Mouse (Mus musculus): ENCODE measurements around the gene Ulk1.
A peak's percentile ranks its signal among the peaks of the same experiment; 100 is the strongest.
"Not testable (repeated sequence)": the region's sequence is repeated elsewhere in the genome, so short reads cannot be mapped to it uniquely, and the experiment has no call there.

The Ulk1 gene

DNA sequence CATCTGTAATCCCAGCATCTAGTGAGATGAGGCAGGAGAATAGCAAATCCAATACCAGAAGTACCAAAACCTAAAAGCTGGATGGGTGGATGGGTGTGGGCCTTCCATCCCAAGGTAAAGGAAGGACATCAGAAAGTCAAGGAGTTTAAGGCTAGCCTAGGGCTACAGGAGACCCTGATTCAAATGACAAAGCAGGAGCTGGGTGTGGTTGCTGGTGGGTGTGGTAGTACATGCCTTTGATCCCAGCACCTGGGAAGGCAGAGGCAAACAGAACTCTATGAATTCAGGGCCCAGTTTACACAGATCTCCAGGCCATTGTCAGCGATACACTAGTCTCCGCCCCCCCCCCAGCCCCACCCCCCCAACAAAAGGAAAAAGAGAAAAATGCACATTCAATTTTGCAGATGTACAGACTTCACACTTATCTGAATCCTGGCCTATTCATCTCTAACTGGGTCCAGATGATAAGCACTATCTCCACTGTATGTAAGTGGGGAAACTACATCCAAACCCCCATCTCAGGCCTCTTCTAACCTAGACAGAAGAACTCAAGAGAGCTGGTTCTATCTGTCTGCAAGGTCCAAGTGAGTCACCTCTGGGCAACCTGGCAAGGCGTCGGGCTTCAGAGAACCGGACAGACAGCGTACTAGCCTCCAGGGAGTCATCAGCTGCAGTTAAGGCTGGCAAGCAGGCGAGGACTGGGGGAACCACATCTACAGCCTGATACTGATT lies 5.7 kb downstream of the Ulk1 start:
- no peak for DNase-seq (ENCODE audit: low spot score in 2 of 2)

DNA sequence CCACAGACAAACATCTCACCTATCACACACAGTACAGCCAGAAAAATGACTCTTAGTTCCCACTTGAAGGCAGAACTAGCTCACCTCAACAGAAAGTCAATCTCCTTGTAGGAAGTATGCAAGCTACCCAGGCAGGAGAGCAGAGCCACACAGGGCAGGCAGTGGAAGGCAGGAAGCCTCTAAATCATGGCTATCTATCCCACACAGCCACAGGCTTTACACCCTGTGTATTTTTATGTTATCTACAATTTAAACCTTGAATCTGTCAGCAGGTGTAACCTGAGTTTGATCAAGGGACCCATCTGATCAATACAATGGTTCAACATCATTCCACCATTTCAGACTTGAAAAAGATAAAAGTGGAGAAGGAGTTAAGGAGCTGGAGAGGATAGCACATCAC lies 7.1 kb downstream of the Ulk1 start:
- DNase-seq (ENCODE audit: low spot score in 2 of 2), result no peak

DNA sequence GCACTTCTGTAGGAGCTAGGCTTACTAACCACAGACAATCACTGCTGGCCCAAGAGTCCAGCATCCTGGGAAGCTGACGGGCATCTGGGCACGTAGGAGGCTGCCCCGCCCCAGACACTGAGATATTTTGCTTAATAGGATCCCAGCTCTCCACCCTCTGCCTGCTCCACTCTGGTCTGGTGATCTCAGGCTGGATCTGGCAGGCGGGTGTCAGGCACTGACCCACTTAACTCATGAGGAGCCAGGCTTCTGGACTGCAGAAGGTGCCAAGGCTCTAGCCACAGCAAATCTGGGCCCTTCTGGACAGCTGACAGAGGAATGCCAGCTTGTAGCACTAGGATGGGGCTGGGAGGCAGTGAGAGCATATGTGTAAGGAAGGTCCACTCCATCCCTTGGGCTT lies 7.7 kb downstream of the Ulk1 start:
- no peak for DNase-seq (ENCODE audit: low spot score in 2 of 2)

DNA sequence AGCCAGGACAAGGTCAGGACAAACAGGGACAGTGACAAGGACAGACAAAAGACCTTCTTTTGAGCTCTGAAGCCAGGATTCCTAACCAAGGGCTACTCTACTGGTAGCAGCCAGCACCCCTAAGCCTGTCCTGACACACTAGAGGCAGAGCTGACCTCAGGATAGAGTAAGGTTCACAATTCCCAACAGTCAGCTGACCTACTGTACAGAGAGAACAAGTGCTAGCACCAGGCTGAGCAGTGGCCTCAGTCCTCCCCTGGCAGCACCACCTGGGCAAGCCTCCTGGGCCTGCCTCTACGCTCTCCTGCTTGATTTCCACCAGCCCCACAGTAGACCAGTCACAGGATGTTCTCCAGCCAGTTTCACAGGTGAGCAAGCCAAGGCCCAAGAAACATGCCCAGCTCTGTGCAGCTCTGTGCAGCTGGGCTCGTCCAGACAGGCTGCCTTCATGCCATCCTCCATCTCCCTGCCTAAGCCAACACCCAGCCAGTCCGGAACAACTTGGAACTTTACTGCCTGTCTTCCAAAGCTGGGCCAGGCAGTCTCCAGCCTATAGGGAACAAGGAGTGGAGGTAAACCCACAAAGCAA lies 8.8 kb downstream of the Ulk1 start:
- no peak for DNase-seq (ENCODE audit: low spot score in 2 of 2)

DNA sequence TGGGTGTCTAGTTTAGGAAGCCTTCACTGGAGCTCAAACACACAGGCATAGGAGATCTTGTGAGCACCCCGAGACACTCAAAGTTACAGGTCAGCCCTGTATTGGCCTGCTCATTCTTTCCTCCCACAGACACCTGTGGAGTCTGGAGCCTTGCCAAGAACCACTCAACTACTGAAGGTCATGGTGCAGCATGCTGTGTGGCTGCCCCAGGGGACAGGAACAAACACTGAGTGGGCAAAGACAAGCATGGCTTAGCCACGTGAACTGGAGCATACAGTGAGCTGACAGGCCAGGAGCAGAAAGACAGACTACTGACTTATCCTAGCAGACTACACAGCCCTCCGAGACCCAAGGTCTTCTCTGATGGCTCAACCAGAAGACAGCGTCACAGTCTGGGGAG lies 12.2 kb downstream of the Ulk1 start:
- DNase-seq (ENCODE audit: low spot score in 2 of 2), result no peak

DNA sequence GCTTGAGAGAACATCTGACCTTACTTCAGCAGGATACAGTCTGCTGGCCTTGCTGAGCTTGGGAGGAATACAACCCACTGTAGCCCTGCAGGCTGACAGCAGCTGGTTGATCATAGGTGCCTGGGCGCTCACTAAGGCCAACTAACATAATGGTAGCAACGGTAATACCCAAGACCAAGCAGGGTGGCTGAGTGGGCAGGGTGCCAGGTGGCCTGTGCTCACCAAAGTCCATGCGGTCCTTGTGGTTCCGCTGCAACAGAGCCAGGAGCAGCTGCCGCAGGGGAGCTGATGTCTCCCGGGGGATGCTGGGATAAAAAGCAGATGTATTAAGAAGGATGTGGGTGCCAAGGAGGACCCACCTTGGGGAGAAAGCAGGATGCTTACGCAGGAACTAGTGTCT lies 15.5 kb downstream of the Ulk1 start:
- no peak for DNase-seq (ENCODE audit: low spot score in 2 of 2)

DNA sequence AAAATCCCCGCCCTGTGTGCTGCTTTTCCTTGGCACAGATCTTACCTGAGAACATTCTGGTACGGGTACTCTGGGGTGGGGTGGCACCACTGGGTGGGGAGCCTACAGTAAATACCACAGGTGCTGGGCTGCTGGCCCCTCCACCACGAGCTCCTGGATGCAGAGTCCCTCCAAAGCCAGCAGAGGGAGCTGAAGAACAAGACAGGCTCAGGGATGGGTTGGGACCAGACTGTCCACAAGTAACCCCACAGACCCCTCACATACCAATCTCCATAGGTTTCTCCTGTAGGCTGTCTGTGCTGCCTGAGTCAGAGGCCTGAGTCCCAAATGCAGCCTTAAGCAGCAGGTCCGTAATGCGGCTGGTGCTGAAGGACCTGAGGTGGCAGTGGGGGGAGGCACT lies 21.2 kb downstream of the Ulk1 start:
- peak; percentile 26 to 54 for DNase-seq (ENCODE audit: low spot score in 2 of 2)

DNA sequence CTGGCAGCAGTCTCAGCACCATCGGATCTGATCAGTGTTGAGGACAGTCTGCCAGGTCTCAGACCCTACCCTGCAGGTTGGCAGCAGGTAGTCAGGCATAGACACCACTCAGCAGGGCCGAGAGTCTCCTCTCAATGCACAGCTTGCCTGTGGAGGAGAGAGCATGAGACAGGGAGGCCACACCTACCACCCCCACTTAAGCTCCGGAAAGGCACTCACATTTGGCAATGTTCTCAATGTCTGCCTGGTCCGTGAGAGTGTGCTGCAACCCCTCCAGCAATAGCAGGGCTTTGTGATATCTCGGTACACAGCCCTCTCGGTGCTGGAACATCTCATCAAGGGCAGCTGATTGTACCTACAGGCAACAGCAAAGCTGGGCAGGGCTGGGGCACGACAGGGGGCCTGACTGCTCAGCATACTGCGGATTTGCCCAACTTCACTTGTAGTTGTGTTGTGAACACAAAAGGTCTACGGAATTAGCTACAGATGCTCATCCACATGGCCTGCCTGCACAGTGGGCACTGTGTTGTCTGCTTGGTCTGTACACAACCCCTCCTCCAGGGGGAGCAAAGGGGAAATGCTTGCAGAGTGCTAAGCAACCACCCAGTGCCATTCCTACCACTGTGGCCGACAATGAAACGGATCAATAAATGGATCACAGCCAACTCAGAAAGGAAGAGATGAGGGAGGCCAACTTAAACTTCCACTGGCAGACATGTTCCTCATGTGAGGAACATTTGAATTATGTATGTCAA lies 23.6 kb downstream of the Ulk1 start:
- DNase-seq (ENCODE audit: low spot score in 2 of 2), result no peak

DNA sequence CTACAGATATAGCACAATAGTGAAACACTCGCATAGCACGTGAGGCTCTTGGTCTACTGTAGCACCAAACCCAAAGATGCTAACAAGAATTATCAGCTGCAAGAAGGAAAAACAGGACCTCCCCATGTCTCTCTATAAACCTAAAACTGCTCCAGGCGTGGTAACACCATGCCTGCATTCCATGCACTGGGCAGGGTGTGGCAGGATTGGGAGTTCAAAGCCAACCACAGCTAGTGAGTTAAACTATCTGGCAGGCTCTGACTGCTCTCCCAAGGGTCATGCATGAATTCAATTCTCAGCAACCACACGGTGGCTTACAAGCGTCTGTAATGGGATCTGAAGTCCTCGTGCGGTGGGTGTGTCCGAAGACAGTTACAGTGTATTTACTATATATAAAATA lies 26.7 kb downstream of the Ulk1 start:
- DNase-seq (ENCODE audit: low spot score in 2 of 2), result no peak

DNA sequence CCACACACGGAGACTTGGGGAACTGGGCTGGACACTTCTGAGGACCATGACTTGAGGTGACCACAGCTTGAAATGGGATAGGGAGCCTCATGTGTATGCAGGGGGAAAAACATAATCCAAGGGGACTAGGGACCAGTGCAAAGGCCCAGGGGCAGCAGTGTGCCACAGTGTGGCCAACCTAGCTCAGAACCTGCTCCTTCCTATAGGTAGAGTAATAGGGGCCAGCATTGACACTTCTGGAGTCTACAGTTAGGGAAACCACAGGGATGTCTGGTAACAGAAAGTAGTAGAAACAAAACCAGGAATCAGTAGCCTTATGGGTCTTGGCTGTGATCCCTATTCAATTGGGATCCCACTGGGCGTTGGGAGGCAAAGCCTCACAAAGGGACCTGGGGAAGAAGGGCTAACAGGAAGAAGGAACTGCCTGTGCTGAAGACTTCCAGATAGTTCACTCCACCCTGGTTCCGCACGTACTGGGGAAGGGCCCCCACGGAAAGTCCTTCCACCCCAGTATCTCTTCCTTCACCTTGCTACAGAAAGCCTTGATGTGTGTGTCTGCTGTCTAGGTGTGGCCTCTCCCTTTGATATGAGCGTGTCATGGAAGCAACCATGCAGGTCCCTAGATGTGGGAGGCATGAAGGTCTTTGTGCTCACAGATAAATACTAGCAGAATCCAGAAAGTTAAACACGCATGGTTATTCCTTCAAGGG lies 28.2 kb downstream of the Ulk1 start:
- DNase-seq (ENCODE audit: low spot score in 2 of 2), result no peak

DNA sequence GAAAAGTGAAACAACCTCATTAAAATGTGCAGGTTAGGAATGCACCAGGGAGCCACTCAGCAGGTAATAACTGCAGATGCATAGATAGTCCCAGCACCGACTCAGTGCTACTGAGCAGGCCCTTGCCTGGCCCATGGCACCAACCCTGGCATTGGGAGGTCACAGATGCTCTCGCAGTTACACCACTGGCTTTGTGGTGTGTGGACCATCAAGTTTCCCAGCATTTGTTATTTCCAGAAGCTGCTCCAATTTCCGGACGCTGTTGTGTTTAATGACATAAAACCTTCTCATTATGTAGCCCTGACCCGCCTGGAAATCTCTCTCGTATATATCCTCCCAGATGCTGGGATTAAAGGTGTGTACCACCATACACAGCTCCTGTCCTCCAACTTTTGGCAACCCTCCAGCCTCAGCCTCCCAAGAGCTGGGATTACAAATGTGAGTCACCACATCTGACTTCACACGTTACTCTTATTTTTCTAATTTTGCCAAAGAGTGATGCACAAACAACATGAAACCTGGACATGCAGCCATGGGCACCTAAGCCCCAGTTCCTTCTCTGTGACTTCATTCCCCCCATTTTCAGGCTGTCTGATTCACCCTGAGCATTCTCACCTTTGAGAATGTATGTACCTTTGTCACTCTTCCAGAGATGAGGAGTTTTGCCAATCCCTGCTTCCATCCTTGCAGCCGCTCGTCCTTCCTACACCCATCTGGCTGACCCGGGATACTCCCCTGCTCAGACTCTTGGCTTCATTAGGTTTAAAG lies 29.0 kb downstream of the Ulk1 start:
- no peak for DNase-seq (ENCODE audit: low spot score in 2 of 2)

DNA sequence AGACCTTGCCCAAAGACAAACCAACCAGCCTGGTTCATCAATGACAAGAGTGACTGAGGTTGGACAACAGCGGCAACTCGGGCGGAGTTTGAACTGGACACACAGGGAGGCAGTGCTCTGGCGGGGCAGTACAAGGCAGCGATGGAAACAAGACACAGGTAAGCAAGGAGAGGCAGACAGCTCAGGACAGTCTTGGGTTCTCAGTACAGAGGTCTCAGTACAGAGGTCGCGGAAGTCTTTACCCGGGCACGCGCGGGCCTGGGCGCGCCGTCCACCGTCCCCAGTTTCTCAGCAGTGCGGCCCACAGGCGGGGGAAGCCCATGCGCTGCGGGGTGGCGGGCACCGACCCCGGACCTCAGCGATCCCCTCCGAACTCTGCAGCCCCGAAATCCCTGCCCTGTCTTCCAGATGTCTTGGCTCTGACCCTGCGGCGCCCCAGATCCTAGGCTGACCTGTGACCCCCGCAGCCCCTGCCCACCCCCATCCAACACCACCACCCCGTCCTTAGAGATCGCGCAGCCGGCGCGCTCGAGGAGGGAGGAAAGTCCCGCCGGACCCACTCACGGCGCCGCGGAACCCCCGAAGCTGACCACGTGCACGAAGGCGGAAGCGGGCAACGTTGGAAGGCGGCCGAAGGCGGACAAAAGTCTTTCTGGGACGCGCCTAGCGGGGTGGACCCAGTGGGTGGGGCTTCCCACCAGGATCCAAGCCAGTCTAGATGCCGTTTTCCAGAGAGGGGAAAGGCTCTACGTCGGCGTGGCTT lies 29.7 kb downstream of the Ulk1 start, which contains the start of gene Pus1:
Gene Pus1, minus strand, starts transcription at position 662 of the 763 bp plus-strand sequence.
- peak; percentile 87 to 89 for DNase-seq (ENCODE audit: low spot score in 2 of 2)

DNA sequence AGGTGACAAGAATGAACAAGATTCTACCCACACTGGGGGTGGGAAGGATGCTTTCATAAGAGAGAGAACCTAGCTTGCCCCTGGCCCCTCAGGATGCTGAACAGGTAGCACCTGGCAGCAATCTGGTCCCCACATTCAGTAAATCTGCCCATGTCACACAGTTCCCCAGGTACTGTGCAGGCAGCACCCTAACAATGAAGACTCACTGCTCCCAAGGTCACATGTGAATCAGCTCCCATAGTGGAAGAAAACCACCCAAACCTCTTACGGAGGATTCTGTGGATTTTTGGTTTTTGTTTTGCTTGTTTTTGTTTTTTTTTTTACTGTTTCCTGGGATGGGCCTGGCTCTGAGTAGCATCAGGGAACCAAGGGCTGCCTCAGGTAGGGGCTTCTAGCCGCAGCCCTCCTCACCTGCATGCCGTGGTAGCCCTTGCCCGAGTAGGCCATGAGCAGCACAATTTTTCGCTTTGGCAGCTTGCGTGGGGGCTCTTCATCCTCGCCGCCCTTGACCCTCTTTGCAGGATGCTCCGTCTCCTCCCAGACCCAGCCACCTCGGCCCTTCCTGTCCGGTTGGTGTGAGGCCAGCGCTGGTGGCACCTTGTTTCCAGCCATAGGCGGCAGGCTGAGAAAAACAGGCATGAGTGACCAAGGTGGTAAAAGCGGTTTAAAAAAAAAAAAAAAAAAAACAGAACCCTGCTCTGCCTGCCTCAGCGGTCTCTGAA lies 30.5 kb downstream of the Ulk1 start:
- DNase-seq (ENCODE audit: low spot score in 2 of 2), result peak in 1 of 2 experiments; percentile 35

DNA sequence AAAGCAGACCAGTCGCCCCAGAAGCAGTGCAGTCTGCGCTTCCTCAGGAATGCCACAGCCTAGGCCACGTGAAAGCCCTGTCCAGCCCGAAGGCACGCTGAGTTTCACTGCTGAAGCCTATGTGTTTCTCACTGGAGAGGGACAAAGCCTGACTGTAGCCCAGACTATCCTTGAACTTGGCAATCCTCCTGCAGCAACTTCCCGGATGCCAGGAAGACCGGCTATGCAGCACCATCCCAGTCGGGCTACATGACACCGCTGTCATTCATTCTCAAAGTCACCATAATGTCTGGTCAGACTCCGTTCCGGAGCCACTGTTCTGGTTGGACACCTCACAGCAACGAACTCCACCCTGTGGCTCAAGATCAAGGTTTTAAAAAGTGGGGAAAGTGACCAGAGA lies 31.6 kb downstream of the Ulk1 start:
- no peak for DNase-seq (ENCODE audit: low spot score in 2 of 2)

DNA sequence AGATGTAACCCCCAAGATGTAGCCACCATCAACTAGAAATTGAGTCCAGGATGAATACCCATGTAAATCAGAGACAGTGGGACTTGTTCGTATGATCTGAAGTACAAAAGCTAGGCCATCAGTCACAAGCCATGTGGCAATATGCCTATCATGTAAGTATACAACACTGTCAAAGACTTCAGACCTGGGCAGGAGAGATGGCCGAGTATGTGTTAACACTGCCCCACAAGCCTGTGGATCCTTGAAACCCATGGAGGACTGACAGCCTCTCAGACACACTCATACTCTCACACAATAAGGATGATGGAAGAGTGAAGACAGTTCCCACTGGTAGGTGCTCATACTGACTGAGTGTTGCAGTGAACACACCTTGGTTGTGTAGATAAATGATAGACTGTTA lies 33.8 kb downstream of the Ulk1 start:
- DNase-seq (ENCODE audit: low spot score in 2 of 2), result no peak

DNA sequence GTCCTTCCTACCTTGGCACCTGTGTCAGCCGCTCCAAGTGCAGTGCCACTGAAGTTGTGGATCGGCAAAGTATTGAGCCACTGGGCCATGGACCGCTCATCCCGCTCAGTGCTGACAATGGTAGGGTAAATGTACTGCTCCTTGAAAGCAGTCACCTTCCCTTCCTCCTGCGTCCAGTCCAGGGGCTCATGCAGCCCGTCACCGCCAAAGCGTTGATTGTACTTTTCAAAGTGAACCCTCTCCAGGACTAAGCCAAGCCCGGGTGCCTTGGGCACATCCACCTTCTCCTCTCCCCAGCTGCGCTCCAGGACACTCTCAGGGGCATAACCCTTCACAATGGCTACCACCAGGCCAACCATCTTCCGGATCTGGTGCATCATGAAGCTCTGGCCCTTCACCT lies 35.4 kb downstream of the Ulk1 start:
- no peak for DNase-seq (ENCODE audit: low spot score in 2 of 2)

DNA sequence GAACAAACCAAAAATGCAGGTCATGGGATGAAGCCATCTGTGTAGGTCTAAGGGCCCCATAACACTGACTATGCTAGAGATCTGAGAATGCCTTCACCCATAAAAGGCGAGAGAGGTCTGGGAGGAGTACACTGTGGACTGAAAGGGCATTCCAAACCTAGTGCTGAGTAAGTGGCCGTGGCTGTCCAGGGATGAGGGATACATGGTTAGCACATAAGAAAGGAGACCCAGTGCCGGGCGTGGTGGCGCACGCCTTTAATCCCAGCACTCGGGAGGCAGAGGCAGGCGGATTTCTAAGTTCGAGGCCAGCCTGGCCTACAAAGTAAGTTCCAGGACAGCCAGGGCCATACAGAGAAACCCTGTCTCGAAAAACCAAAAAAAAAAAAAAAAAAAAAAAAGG lies 37.0 kb downstream of the Ulk1 start:
- not testable (repeated sequence) for DNase-seq (ENCODE audit: low spot score in 2 of 2)

DNA sequence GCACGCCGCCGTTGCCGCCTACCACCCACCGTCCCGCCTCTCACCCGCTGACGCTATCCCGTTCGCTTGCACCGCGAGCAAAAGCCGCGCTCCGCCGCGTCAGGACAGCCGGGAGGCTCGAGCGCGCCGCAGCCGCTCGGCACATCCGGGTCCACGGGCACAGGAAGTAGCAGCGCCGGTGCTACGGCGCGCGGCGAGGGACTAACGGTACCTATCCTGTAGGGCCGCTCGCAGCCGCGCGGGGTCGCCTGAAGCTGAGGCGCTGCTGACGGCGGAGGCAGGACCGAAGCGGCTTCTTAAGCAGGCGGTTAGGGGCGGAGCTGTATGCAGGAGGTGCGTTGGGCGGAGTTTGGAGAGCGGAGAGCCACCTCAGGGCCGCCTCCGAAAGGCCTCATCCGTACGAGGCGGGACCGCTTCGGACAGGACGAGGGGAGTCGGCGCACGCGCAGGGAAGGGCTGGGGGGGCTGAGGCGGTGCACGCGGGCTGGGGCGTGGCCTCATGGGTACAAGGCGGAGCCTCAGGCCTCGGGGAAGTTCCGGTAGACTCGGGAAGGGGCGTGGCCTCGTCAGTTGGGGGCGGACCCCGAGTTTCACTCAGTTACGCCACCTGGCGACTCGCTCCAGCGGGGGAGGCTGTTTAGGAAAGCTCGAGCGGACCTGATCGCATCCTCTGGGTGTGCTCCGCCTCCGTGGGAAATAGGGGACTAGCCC lies 39.3 kb downstream of the Ulk1 start, which contains the start of gene Ep400:
Gene Ep400, minus strand, starts transcription at position 270 of the 711 bp plus-strand sequence.
- DNase-seq (ENCODE audit: low spot score in 2 of 2), result peak; percentile 100

DNA sequence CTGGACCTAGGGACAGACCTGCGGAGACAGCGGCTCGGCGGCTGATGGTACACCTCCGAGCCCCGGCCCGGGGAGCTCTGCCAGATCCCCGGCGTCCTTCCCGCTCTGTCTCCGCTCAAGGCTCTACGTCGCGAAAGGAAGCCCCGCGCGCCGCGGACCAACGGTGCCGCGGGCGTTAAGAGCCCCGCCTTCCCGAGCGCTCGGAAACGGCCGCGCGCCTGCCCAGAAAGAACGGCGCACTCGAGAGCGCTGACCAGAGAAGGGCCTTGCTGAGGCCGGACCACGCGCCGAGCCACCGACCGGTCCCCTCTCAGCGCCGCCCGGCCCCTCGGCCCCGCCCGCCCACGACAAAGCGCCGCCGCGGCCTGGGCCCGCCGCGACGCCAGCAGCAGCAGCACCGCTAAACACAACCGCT lies 39.9 kb downstream of the Ulk1 start:
- peak in 1 of 2 experiments; percentile 43 for DNase-seq (ENCODE audit: low spot score in 2 of 2)

Data from natural killer cell, adult 2 months (primary cell).